Mouse (Mus musculus) limb, embryonic 14.5 days (tissue): ENCODE results near the gene Gatad1. TPM values are rescaled to one million over a fixed set of nuclear protein-coding genes. Genes with fewer than 3 reads are reported as not detected.

Source experiments
- ATAC-seq: fragments of 200-750 bp; cut with Nextera tagmentation; 2 replicates; pipeline ENCODE4 v1.8.0; 2017; ENCODE audit warnings: low read depth, moderate number of reproducible peaks, moderate TSS enrichment; ENCODE audit not compliant: low FRiP score
- DNase-seq: peaks from one replicate; pipeline ENCODE4 v3.0.0-alpha.2; 2015; ENCODE audit warnings: low spot score
- H3K27ac ChIP-seq: fragments of 300-500 bp; sonication (generic); replicated peaks from 2 replicates; pipeline ENCODE4 v1.5.1; 2014; ENCODE audit warnings: low read depth, mild to moderate bottlenecking, low read length, moderate library complexity, mixed read lengths
- H3K27me3 ChIP-seq: fragments of 300-500 bp; sonication (generic); 2 replicates; pipeline ENCODE4 v1.6.1; 2014; ENCODE audit warnings: low read length, mixed read lengths; ENCODE audit not compliant: control insufficient read depth, insufficient read depth
- H3K36me3 ChIP-seq: fragments of 300-500 bp; sonication (generic); 2 replicates; pipeline ENCODE4 v1.6.1; 2014; ENCODE audit warnings: mild to moderate bottlenecking, low read length, moderate library complexity, mixed read lengths; ENCODE audit not compliant: control insufficient read depth, insufficient read depth
- H3K4me1 ChIP-seq: fragments of 300-500 bp; sonication (generic); 2 replicates; pipeline ENCODE4 v1.6.1; 2014; ENCODE audit warnings: antibody characterized with exemption, low read length, mixed read lengths; ENCODE audit not compliant: control insufficient read depth, insufficient read depth
- H3K4me2 ChIP-seq: fragments of 300-500 bp; sonication (generic); replicated peaks from 2 replicates; pipeline ENCODE4 v1.6.1; 2014; ENCODE audit warnings: low read depth, mild to moderate bottlenecking, low read length, moderate library complexity; ENCODE audit not compliant: severe bottlenecking
- H3K4me3 ChIP-seq: fragments of 300-500 bp; sonication (generic); replicated peaks from 2 replicates; pipeline ENCODE4 v1.5.1; 2014; ENCODE audit warnings: low read length
- H3K9ac ChIP-seq: fragments of 300-500 bp; sonication (generic); 2 replicates; pipeline ENCODE4 v1.6.1; 2014; ENCODE audit warnings: mild to moderate bottlenecking, low read depth, low read length, moderate library complexity; ENCODE audit not compliant: severe bottlenecking
- H3K9me3 ChIP-seq: fragments of 300-500 bp; sonication (generic); 2 replicates; pipeline ENCODE4 v1.6.1; 2016; ENCODE audit warnings: low read length; ENCODE audit not compliant: control insufficient read depth
- POLR2A ChIP-seq: fragments of 200-500 bp; IDR thresholded peaks from 2 replicates; pipeline ENCODE4 v1.8.0; 2012; ENCODE audit warnings: inconsistent platforms, mild to moderate bottlenecking, moderate library complexity, borderline replicate concordance; ENCODE audit not compliant: insufficient read depth, insufficient read length; ENCODE audit errors: extremely low read depth
- WGBS: fragments of 180-500 bp; shearing (Covaris S2); extraction: QIAGEN DNeasy Blood & Tissue Kit; methylation state at CpG from one replicate; pipeline ENCODE4 v1.1.7; 2014; 5-methylcytosine and 5-hydroxymethylcytosine counted together
- polyA plus RNA-seq, 2 experiments: library from polyadenylated mRNA; depleted of rRNA in 1 of 2; stranded (reverse) in 1 of 2; unstranded in 1 of 2; fragments of >200 nt; fragmentation: Nextera tagmentation in 1 of 2; extraction: Ambion mirVana in 1 of 2; gene quantifications; 2 replicates each; pipeline versions ENCODE4 v1.2.1 to v1.2.3; 2012 to 2014

The Gatad1 gene
- polyA plus RNA-seq, 2 experiments = 60.5 to 66.8 TPM

DNA sequence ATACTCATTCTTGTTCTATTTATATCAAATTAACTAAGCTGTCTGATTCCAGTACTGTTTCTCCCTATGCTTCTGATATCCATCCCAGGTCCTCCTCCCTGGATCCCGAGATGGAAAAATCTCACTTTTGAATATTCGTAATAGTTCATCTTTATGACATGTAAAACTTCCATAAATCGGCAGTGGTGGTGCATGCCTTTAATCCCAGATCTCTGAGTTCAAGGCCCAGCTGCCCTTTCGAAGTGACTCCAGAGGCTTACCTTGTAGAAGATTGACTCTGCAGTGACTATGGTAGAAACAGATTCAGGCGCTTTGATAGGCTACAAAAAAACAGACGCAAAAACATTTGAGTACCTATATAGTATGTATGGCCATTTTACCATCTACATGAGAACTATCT, 12.4 kb downstream of the Gatad1 start:
- no peak for TF ChIP-seq POLR2A
- 91% methylated on average over 6 of the region's 6 CpGs for WGBS
- no peak overlapping the region for H3K27ac ChIP-seq
- no peak overlapping the region for H3K4me2 ChIP-seq
- no peak overlapping the region for H3K9ac ChIP-seq
- no peak overlapping the region for H3K4me3 ChIP-seq
- no peaks in the 10 kb centered on the region for H3K27me3 ChIP-seq
- DNase-seq (no peak), ATAC-seq (no peak)
- peaks cover 43% of the 10 kb centered on the region for H3K36me3 ChIP-seq
- peaks cover 6% of the 10 kb centered on the region; the same call in 1 of the 2 replicates for H3K4me1 ChIP-seq
- no peaks in the 10 kb centered on the region for H3K9me3 ChIP-seq

DNA sequence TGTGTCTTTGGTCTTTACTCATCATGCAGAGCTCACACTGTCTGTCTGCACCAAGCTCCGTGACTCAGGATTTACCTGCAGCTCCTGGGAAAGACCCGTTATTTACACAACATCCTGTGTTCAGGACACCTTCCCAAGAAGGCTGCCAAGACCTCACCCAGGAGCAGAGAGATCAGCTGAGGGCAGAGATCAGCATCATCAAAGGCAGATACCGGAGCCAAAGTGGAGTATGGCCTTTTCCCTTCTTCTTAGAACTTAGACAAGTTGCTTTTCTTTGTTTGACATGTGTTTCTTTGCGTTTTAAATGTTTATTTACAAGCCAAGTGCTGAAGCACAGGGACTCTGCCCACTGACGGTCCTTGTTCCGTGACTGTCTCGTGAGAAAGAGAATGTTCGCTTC, 21.7 kb downstream of the Gatad1 start:
- Histone ChIP-seq H3K9ac (no peak overlapping the region), H3K36me3 (peaks cover 24% of the 10 kb centered on the region), H3K27ac (no peak overlapping the region), H3K4me2 (no peak overlapping the region), H3K27me3 (no peaks in the 10 kb centered on the region), H3K9me3 (no peaks in the 10 kb centered on the region), H3K4me3 (no peak overlapping the region), H3K4me1 (peaks cover 4% of the 10 kb centered on the region; the same call in 1 of the 2 replicates)
- TF ChIP-seq POLR2A = no peak
- DNase-seq = no peak
- ATAC-seq = no peak
- WGBS = 80% methylated on average over 8 of the region's 8 CpGs

DNA sequence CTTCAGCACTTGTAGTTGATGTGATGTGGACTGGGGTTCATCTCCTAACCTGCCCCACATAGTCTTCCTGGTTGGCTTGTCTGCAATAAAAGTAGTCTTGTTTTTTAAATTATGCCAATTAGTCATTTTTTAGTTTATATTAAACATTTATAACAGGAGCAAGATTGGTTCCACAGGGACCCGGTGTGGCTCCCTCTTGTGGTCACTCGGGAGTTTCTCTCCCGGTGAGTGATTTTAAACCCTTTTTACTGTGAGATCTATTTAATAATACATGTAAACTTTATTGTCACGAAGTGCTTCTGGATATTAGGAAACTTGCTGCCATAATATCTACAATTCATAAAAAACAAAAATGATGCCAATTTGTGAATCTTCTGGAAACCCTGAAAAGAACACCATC, 23.0 kb downstream of the Gatad1 start:
- Histone ChIP-seq H3K4me2 (no peak overlapping the region), H3K27me3 (no peaks in the 10 kb centered on the region), H3K36me3 (peaks cover 23% of the 10 kb centered on the region), H3K27ac (no peak overlapping the region), H3K4me1 (peaks cover 4% of the 10 kb centered on the region; the same call in 1 of the 2 replicates), H3K9me3 (no peaks in the 10 kb centered on the region), H3K9ac (no peak overlapping the region), H3K4me3 (no peak overlapping the region)
- TF ChIP-seq POLR2A = no peak
- WGBS = 62% methylated on average over 4 of the region's 4 CpGs
- DNase-seq = no peak
- ATAC-seq = no peak

DNA sequence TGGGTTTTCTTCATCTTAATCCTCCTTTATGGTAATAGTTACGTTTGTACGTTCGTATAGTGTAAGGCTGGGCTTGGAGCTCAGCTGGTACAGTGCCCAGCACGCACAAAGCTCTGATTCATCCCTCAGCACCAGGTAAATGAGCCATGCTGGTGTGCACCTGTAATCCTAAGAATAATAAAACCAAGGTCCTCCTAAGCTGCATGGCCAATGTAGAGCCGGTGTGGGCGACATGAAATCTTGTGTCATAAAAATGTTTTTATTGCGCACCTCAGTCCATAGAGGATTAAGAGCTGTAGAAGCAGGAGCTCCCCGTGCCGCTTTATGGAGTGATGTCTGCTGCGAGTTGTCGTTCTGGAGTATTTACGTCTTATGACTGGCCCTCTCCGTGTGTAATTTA, 23.7 kb downstream of the Gatad1 start:
- WGBS = 66% methylated on average over 13 of the region's 13 CpGs
- no peak for TF ChIP-seq POLR2A
- H3K27ac ChIP-seq = no peak overlapping the region
- H3K9me3 ChIP-seq = no peaks in the 10 kb centered on the region
- no peak overlapping the region for H3K4me3 ChIP-seq
- ATAC-seq (no peak), DNase-seq (no peak)
- H3K4me2 ChIP-seq = no peak overlapping the region
- H3K4me1 ChIP-seq = peaks cover 4% of the 10 kb centered on the region; the same call in 1 of the 2 replicates
- no peaks in the 10 kb centered on the region for H3K27me3 ChIP-seq
- peaks cover 23% of the 10 kb centered on the region for H3K36me3 ChIP-seq
- H3K9ac ChIP-seq = no peak overlapping the region

DNA sequence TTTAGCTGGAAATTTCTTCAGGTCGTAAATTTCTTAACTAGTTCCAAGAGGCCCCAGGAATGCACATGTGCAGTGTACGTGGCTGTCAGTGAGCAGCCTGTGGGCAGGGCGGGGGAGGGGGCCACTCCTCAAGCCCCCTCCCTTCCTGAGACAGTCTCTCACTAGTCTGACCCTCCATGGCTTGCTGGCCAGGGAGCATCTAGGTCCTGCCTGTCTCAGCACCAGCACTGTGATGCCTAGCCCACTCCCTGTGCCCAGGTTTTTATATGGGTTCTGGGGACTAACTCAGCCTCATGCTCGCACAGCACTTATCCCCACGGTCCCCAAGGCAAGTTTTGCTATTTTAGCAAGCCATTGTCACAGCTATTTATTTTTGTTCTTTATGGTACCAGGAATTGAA, 24.7 kb downstream of the Gatad1 start:
- no peaks in the 10 kb centered on the region for H3K9me3 ChIP-seq
- H3K9ac ChIP-seq = no peak overlapping the region
- H3K4me1 ChIP-seq = peaks cover 4% of the 10 kb centered on the region; the same call in 1 of the 2 replicates
- no peak for TF ChIP-seq POLR2A
- H3K27me3 ChIP-seq = no peaks in the 10 kb centered on the region
- H3K27ac ChIP-seq = no peak overlapping the region
- no peak overlapping the region for H3K4me2 ChIP-seq
- H3K36me3 ChIP-seq = peaks cover 23% of the 10 kb centered on the region
- DNase-seq = no peak
- 46% methylated on average over 5 of the region's 5 CpGs for WGBS
- H3K4me3 ChIP-seq = no peak overlapping the region
- no peak for ATAC-seq
